Mouse (Mus musculus): ENCODE results near the gene Atoh8.

- TF ChIP-seq CTCF (IDR thresholded peaks at IDR 0.05; ENCODE audit: borderline replicate concordance, insufficient read depth, low read length) (no peak), POLR2A (IDR thresholded peaks at IDR 0.05; ENCODE audit: low read depth, low read length) (0 out of 2 replicates have a peak, but pooled peaks have one; percentile 31)
These were observed 46.1 kb downstream of the Atoh8 start for GRCm38 (mm10) chr6:72189061-72189863.

Data from embryonic fibroblast, embryonic 13.5 days (primary cell).